Mouse (Mus musculus) megakaryocyte, embryonic 14.5 days (primary cell): ENCODE measurements around the gene Tube1. TPM values are rescaled to one million over a fixed set of nuclear protein-coding genes. Genes with fewer than 3 reads are reported as not detected.

Source experiments
- H3K27me3 ChIP-seq: replicated peaks from 2 replicates; pipeline ENCODE3; 2012; ENCODE audit warnings: inconsistent platforms
- H3K36me3 ChIP-seq: replicated peaks from 2 replicates; pipeline ENCODE3; 2012; ENCODE audit warnings: low read length, inconsistent platforms, mixed read lengths
- H3K4me1 ChIP-seq: 2 replicates; pipeline ENCODE4 v1.6.1; 2012; ENCODE audit warnings: inconsistent platforms
- H3K4me3 ChIP-seq: replicated peaks from 2 replicates; pipeline ENCODE3; 2012; ENCODE audit warnings: moderate library complexity, mild to moderate bottlenecking, inconsistent platforms
- H3K9me3 ChIP-seq: 2 replicates; pipeline ENCODE4 v1.6.1; 2012; ENCODE audit warnings: inconsistent platforms
- FLI1 ChIP-seq: IDR thresholded peaks from 2 replicates; pipeline ENCODE4 v1.6.1; 2012; ENCODE audit warnings: low read length, inconsistent platforms, mixed read lengths
- GATA1 ChIP-seq: IDR thresholded peaks from 3 replicates; pipeline ENCODE4 v1.6.1; 2012; ENCODE audit warnings: mixed read lengths, low read length, inconsistent platforms, borderline replicate concordance
- polyA plus RNA-seq: library from polyadenylated mRNA; stranded (reverse); fragments of >175 nt; gene quantifications from 2 replicates; pipeline ENCODE4 v1.2.3, GENCODE M21; 2012; ENCODE audit warnings: low replicate concordance; ENCODE audit not compliant: insufficient read depth

Gene Tube1
- polyA plus RNA-seq, 1 experiment: 0.18 TPM

DNA sequence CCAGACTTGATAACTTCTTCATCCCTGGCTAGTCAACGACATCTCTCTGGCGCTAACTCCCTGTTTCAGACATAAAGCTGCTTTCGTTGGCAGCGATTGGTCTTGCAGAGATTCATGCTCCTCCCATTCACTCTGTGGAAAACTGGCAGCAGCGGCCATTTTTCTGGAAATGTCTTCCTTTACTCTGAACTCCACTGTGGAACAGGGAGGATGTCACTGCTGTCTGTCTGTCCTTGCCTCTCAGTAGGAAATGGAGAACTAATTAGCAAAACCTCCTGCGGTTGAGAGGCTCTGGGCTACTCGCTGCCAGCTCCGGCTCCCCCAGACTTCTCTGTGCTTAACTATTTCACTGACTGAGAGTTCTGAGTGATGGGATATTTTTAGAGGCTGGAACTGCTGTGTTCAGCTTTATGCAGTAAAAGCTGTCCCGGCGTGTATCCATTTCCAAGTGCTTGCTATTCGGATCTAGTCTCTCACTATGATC, 31.9 kb downstream of the Tube1 start:
- Histone ChIP-seq H3K36me3 (no peaks in the 10 kb centered on the region), H3K9me3 (peaks cover 7% of the 10 kb centered on the region; the same call in 1 of the 2 replicates), H3K4me3 (no peak overlapping the region), H3K4me1 (peaks cover 24% of the 10 kb centered on the region), H3K27me3 (peaks cover 53% of the 10 kb centered on the region)
- TF ChIP-seq FLI1 (no peak), GATA1 (no peak)

DNA sequence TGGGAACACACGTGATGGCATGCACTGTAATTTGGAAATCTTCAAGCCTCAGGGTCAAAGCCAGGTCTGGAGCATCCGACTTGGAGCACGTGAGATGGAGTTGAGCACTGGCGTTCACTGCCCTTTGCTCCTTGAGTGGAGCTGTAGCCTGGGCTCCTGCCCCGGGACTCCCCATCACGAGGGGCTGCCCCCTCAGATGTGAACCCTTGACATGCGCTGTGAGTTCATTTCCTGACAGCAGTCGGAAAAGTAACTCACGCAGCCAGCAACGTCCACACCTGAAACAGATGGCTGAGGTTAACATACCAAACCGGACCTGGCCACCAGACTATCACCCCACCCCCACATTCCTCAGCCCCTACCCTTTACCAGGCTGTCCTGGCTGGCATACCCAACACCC, 33.8 kb downstream of the Tube1 start:
- peaks cover 37% of the 10 kb centered on the region for H3K4me1 ChIP-seq
- TF ChIP-seq FLI1 (no peak), GATA1 (no peak)
- H3K9me3 ChIP-seq: peaks cover 7% of the 10 kb centered on the region; the same call in 1 of the 2 replicates
- peaks cover 49% of the 10 kb centered on the region for H3K27me3 ChIP-seq
- H3K4me3 ChIP-seq: no peak overlapping the region
- no peaks in the 10 kb centered on the region for H3K36me3 ChIP-seq

DNA sequence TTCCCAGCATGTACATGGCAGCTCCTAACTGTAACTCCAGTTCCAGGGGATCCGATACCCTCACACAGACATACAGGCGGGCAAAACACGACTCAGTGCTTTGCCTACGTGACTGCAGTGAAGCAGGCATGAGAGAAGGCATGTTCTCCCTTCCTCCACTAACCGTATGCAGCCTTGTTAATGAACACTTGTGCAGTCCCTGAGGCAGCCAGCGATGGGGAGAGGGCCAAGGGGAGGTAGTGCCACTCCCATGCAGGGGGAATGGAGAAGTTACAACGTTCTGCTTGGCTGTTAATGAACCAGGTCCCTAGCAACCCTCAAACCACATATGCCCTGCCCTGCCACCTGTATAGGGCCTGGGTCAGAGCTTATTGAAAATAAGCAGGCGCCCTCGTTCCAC, 35.9 kb downstream of the Tube1 start:
- Histone ChIP-seq H3K4me3 (no peak overlapping the region), H3K9me3 (peaks cover 4% of the 10 kb centered on the region; the same call in 1 of the 2 replicates), H3K36me3 (no peaks in the 10 kb centered on the region), H3K4me1 (peaks cover 48% of the 10 kb centered on the region), H3K27me3 (peaks cover 46% of the 10 kb centered on the region)
- TF ChIP-seq FLI1: no peak
- TF ChIP-seq GATA1: no peak

DNA sequence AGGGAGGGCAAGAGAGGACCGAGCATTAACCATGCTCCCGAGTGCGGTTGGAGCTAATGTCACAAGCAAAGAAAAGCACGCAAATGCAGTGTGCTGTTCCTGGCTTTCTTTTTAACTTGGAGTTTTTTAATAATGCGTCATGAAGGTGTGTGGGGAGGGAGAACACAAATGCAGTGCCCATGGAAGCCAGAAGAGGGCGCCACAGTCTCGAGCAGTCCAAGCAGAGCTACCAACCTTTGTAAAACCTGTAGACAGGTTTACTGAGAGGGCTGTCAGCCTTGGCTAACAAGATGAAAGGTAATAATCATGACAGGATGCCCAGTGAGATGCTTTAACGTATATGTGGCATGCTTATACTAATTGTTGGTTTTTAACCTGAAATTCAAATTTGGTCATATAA, 36.4 kb downstream of the Tube1 start:
- Histone ChIP-seq H3K9me3 (no peaks in the 10 kb centered on the region), H3K4me1 (peaks cover 52% of the 10 kb centered on the region), H3K27me3 (peaks cover 45% of the 10 kb centered on the region), H3K4me3 (no peak overlapping the region), H3K36me3 (no peaks in the 10 kb centered on the region)
- TF ChIP-seq FLI1 (no peak), GATA1 (no peak)

DNA sequence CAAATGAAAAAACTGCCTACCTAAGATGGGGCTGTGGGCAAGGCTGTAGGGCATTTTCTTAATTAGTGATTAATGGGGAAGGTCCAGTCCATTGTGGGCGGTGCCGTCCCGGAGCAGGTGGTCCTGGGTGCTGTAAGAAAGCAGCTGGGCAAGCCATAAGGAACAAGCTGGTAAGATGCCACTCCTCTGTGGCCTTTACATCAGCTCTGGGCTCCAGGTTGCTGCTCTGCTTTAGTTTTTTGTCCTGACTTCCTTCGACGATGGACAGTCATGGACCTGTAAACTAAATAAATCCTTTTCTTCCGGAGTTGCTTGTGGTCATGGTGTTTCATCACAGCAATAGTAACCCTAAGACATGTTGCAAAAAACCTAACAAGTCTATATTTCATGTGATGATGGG, 36.9 kb downstream of the Tube1 start:
- peaks cover 50% of the 10 kb centered on the region for H3K4me1 ChIP-seq

DNA sequence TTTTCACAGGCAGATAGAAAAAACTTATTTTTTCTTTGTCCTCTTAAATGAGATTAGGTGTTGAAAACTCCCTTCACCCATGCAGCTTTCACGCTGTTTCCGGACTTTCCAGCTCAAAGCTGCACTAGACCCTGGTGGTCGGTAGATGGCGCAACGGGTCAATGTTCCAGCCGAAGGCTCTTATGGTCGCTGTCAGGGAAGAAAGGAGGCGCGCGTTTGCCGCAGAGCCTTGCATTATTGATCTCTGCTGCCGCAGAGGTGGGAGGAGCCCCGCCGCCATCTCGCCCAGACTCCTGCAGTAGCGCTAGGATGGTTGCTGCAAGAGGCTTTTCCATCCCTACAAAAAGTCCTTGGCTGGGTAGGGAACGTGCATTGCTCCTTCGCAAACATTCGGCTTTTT, 37.4 kb downstream of the Tube1 start:
- H3K36me3 ChIP-seq: no peaks in the 10 kb centered on the region
- TF ChIP-seq GATA1 (no peak), FLI1 (no peak)
- H3K9me3 ChIP-seq: no peaks in the 10 kb centered on the region
- H3K4me3 ChIP-seq: peak overlapping the region; percentile 92
- peaks cover 47% of the 10 kb centered on the region for H3K4me1 ChIP-seq
- H3K27me3 ChIP-seq: peaks cover 40% of the 10 kb centered on the region

More for the DNA sequence above, 36.9 kb downstream of the Tube1 start:
- H3K27me3 ChIP-seq: peaks cover 42% of the 10 kb centered on the region
- peak overlapping the region; percentile 92 for H3K4me3 ChIP-seq
- no peaks in the 10 kb centered on the region for H3K36me3 ChIP-seq
- TF ChIP-seq GATA1 (no peak), FLI1 (no peak)
- H3K9me3 ChIP-seq: no peaks in the 10 kb centered on the region

DNA sequence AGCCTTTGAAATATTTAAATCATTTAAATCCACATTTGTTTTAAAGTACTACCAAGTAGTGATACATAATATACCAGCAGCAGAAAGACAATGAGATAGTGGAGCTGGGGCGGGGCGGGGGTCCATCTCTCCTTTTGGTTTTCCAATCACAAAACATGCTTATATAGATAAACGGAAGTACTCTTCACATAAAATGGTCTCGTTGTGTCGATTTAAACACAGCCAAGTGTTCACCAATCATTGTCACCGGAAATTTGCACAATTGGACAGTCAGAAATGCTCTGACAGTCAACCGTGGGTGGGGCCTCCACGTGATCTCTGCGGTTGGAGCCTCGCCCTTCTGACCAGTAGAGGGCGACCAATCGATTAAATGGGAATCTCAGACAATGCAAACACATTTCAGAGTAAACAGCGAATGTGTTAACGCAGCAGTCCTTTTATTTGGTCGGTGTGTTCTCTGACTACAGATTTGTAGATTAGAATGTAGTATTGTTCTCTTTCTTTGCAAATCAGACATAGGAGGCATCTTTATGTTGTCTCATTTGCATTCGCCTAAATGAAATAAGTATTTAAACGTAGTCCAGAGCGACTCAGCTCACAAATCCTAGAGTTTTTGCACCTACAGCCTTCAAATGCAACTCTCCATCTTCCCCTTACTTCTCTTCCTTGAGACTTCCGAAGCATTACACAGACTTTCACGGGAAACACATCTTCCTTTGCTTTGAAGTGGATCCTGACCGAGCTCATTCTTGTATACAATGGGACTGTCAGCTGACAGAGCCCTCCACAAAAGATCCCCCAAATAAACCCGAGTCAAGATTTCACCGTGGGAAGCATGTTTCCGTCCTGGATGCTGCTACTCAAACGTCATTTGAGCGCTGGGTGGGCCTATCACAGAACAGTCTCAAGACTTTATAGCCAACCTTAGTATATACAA, 38.1 kb downstream of the Tube1 start:
- TF ChIP-seq FLI1: no peak
- TF ChIP-seq GATA1: no peak
- Histone ChIP-seq H3K4me1 (peaks cover 50% of the 10 kb centered on the region), H3K27me3 (peaks cover 37% of the 10 kb centered on the region), H3K36me3 (no peaks in the 10 kb centered on the region), H3K9me3 (peaks cover 4% of the 10 kb centered on the region; the same call in 1 of the 2 replicates), H3K4me3 (peak overlapping the region; percentile 92)

DNA sequence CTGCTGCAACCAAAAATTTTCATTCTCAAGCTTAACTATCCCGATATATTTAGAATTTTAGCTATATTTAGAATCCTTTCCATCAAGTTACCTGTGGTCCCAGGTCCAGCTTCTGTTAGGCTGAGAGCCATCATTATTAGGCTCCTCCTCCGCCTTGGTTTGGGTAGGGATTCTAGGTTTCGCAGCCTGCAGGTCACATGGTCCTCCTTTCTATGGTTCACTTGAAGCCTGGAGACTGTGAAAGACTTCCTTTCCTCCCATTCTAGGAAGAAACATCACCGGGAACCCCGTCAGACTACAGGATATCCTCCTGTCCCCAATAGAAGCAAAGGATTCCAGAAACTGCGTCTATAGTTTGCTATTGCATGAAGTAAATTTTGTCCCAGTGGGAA, 38.8 kb downstream of the Tube1 start:
- Histone ChIP-seq H3K4me1 (peaks cover 50% of the 10 kb centered on the region), H3K27me3 (peaks cover 30% of the 10 kb centered on the region), H3K4me3 (no peak overlapping the region), H3K36me3 (no peaks in the 10 kb centered on the region), H3K9me3 (peaks cover 6% of the 10 kb centered on the region)
- no peak for TF ChIP-seq GATA1
- TF ChIP-seq FLI1: no peak

DNA sequence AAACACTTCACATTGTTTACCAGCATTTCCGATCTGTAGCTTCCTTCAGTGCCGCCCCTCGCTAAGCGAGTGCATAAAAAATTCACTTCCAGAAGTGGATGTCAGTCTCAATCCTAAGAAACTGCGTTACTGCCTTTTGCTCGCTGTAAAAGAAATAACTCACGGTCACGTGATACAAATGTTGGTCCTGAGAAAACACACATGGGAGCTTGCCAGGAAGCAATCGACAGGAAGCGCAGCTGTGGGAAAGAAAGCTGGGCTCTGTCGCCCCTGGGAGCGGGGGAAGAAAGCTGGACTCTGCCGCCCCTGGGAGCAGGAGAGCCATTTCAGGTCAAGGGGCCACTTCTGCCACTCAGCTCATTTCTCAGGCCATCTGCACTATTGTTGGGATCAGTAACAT, 39.3 kb downstream of the Tube1 start:
- TF ChIP-seq GATA1 (no peak), FLI1 (no peak)
- H3K36me3 ChIP-seq: no peaks in the 10 kb centered on the region
- H3K27me3 ChIP-seq: peaks cover 28% of the 10 kb centered on the region
- peaks cover 50% of the 10 kb centered on the region for H3K4me1 ChIP-seq
- peaks cover 11% of the 10 kb centered on the region for H3K9me3 ChIP-seq
- no peak overlapping the region for H3K4me3 ChIP-seq

DNA sequence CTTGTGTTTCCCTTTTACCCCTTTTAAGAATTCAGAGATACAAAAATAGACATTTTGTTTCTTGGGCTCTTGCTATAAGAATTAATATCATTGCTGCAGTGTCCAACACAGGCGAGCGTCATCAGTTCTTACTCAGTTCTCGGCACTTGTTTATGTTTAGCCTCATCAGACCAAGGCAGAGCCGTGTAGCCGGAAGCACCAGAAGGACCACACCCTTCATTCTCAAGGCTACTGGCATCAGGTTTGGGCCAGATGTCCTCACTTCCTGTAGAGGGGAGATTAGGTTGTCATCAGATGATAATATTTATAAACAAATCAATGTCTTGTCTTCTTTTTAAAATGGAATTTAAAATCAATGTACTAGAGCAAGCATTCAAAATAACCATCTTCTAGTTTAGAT, 43.2 kb downstream of the Tube1 start:
- Histone ChIP-seq H3K27me3 (peaks cover 21% of the 10 kb centered on the region), H3K4me3 (no peak overlapping the region), H3K9me3 (peaks cover 19% of the 10 kb centered on the region), H3K4me1 (peaks cover 25% of the 10 kb centered on the region), H3K36me3 (no peaks in the 10 kb centered on the region)
- TF ChIP-seq GATA1 (no peak), FLI1 (no peak)
